Mouse (Mus musculus) R1 (cell line): ENCODE results near the gene Fibcd1.

ENCODE experiments used
- DNase-seq: peaks from one replicate; pipeline ENCODE4 v3.0.0-alpha.2; 2018; ENCODE audit warnings: low read depth, low spot score

Gene Fibcd1

DNA sequence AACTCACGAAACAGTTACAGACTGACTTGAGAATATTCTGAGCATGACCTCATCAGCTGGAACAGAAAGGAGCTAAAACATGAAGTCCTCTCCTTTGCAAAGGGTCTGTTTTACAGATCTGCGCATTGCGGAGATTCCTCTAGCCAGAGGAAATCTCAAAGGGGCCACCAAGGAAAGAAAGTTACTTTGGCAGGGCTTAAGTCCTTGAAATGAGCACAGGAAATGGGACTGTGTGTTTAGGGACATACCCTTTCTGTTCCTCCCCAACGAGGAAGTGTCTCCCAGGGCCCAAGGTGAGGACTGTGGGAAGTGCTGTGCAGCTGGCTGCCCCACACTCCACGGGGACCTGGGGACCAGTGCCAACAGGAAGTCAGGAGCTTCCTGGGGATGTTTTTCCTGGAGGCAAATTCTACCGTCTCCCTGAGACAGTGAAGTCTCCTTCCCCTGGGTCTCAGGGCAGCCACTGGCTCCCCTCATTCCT is 76.1 kb downstream of the Fibcd1 start:
- DNase-seq = no peak

DNA sequence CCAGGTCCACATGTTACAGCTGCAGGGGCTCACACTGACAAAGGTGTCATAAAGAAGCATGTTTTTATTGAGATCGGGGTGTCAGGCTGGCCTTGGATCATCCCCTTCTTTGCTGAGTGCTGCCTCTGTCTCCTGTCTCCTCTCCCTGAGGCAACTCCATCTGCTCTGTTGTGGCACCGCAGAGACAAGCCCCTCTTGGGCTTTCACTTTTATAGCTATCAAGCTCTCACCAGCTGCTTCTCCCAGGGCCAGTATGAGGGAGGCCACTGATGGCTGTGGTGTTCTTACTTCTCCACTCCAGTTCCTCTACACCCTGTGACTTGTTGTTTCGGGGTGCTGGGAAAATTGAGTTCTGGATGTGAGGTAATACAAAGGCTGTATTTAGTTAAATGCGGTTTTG is 76.7 kb downstream of the Fibcd1 start:
- DNase-seq = no peak

DNA sequence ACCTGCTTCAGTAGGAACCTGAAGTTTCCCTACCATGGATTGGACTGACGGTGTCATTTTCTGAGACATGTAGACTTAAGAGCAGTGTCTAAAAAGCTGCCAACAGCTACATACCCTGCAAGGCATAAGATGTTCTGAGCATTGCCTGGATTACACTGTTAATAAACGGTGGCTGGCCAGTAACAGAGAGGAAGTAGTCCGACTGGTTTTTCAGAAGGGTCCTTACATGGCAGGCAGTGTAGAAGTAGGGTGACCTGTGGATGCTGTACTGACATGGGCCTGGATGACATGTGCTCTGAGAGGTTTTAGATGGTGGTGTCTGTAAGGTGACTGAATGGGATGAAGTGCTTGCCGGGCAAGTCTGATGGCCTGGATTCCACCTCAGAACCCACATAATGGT is 78.0 kb downstream of the Fibcd1 start:
- no peak for DNase-seq

DNA sequence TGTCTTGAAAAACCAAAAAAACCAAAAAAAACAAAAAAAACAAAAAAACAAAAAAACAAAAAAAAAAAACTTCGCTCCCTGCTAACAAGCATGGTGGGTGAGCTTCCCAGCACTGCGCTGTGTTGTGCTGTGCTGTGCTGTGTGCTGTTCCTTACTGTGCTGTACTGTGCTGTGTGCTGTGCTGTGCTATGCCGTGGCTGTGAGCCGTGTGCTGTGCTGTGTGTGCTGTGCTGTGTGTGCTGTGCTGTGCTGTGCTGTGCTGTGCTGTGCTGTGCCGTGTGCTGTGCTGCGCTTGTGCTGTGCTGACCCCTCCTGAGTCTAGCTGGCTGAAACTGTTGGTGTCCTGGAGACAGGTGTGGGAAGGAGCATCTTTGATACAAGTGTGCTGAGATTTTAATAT is 78.7 kb downstream of the Fibcd1 start:
- no peak for DNase-seq
